Mouse (Mus musculus) ES-Bruce4 (cell line): Measurements from ENCODE around the gene Apc2. TPM values are rescaled to one million over a fixed set of nuclear protein-coding genes. Genes with fewer than 3 reads are reported as not detected.

ENCODE experiments used
- H3K27ac ChIP-seq: 2 replicates; pipeline ENCODE4 v1.5.1; 2012; ENCODE audit warnings: low read length, inconsistent platforms; ENCODE audit not compliant: insufficient read depth
- H3K27me3 ChIP-seq: 2 replicates; pipeline ENCODE4 v1.6.1; 2012; ENCODE audit warnings: mild to moderate bottlenecking, low read length, inconsistent platforms; ENCODE audit not compliant: control insufficient read depth, poor library complexity, insufficient read depth, severe bottlenecking
- H3K36me3 ChIP-seq: 2 replicates; pipeline ENCODE4 v1.6.1; 2012; ENCODE audit warnings: inconsistent platforms, mild to moderate bottlenecking, low read length, moderate library complexity; ENCODE audit not compliant: control insufficient read depth, poor library complexity, insufficient read depth, severe bottlenecking
- H3K4me1 ChIP-seq: one replicate; pipeline ENCODE4 v1.8.1; 2011; ENCODE audit warnings: low read length; ENCODE audit not compliant: control insufficient read depth, insufficient read depth
- H3K4me3 ChIP-seq: 2 replicates; pipeline ENCODE4 v1.5.1; 2011; ENCODE audit warnings: low read depth, mild to moderate bottlenecking, low read length
- H3K9ac ChIP-seq: 2 replicates; pipeline ENCODE4 v1.6.1; 2012; ENCODE audit warnings: low read depth, mild to moderate bottlenecking, inconsistent platforms; ENCODE audit not compliant: poor library complexity, severe bottlenecking
- H3K9me3 ChIP-seq: replicated peaks from 2 replicates; pipeline ENCODE4 v1.6.1; 2012; ENCODE audit warnings: mild to moderate bottlenecking, low read length, inconsistent platforms; ENCODE audit not compliant: control insufficient read depth, poor library complexity, insufficient read depth, severe bottlenecking
- CTCF ChIP-seq: IDR thresholded peaks from one replicate; pipeline ENCODE4 v1.8.1; 2011; ENCODE audit warnings: low read depth, low read length
- EP300 ChIP-seq: IDR thresholded peaks from 2 replicates; pipeline ENCODE4 v1.6.1; 2011; ENCODE audit warnings: low read depth, low read length; ENCODE audit not compliant: insufficient read depth
- POLR2A ChIP-seq: IDR thresholded peaks from one replicate; pipeline ENCODE4 v1.8.1; 2011; ENCODE audit warnings: low read length; ENCODE audit not compliant: insufficient read depth
- polyA plus RNA-seq: library from polyadenylated mRNA; stranded (reverse); fragments of >200 nt; gene quantifications from 2 replicates; pipeline ENCODE4 v1.2.4, GENCODE M21; 2011; ENCODE audit warnings: low read depth; ENCODE audit not compliant: missing spikeins, insufficient read depth, insufficient read length

Apc2 gene
- polyA plus RNA-seq, 1 experiment, result 3.8 TPM

DNA sequence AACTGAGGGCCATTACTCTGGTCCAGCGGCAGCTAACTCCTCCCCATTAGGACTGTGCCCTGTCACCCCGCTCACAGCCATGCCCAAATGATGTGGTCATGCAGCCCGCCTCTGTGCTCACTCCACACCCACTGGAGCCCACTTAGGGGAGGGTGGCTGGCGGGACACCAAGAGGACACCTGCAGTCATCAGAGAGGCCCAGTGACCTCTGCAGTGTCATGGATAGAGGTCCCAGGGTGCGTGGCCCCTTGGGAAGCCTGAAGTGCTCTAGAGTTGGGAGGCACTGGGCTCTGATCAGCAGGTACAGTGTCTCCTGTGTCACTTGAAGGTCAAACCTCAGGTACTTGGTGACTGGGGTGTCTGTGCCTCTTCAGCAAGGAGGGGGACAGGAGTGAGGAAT is 1.0 kb downstream of the Apc2 start:
- peaks cover 25% of the 10 kb centered on the region for H3K36me3 ChIP-seq
- peaks cover 3% of the 10 kb centered on the region for H3K4me1 ChIP-seq
- H3K27ac ChIP-seq, result no peak overlapping the region
- no peak overlapping the region for H3K9ac ChIP-seq
- peak overlapping the region; percentile 9 for H3K4me3 ChIP-seq
- no peak for TF ChIP-seq EP300
- TF ChIP-seq POLR2A, result no peak
- TF ChIP-seq CTCF, result no peak
- no peaks in the 10 kb centered on the region for H3K9me3 ChIP-seq
- no peaks in the 10 kb centered on the region for H3K27me3 ChIP-seq

DNA sequence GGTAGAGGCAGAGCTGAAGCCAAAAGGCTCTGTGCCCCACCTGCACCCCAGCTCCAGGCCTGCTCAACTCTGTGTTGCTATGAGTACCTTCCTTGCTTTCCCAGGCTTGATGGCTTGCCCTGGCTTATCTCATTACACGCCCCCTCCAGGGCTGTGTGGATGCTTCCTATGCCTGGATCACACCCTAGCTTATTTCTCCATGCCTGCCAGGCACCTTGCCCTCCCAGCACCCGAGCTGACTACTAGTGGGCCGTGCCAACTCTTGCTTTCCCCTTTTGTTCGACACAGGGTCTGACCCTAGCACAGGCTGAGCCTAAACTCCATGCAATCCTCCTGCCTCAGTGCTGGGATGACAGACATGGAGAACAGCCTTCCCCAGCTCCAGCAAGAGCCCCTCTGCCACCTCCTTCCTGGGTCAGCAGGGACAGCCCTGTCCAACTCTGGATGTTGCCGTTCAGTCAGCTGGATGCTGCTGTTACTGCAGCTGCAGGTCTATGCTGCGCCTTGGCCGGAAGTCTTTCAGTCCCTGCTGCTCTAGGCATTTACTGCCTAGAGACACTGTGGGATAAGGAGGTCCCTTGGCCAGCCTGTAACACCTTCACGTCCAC is 1.9 kb downstream of the Apc2 start:
- Histone ChIP-seq H3K27ac (no peak overlapping the region), H3K4me3 (no peak overlapping the region), H3K4me1 (peaks cover 3% of the 10 kb centered on the region), H3K9ac (no peak overlapping the region), H3K9me3 (no peaks in the 10 kb centered on the region), H3K27me3 (no peaks in the 10 kb centered on the region), H3K36me3 (peaks cover 24% of the 10 kb centered on the region)
- no peak for TF ChIP-seq CTCF

DNA sequence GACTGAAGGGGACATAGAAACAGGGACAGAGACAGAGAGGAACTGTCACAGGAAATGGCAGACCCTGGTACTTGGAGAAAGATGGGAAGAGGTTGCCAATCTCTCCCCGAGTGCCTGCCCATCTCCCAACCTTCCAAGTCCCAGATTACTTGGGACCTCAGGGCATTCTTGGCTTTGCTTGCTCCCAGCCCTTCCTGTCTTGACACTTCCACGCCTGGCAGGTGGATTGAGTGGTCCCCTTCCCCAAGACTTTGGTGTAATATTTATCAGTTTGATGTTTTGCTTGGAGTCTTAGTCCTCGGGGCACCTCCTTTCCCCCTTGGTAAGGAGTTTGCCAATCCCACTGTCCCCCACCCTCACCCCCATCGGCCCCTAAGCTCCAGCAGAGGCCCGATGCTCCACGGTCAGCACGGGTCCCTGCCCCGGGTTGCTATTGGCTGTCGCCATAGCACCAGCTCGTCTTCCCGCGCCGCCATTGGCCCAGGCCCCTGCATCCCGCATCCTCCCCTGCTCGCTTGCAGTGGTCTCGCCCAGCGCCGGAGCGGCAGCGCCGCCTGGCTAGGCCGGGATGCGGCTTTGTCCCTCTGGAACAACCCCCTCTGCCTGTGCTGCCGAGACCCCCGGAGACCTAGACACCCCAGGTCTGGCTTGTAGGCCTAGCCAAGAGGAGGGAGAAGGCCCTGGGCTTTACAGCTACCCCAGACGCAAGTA is 2.9 kb downstream of the Apc2 start:
- H3K36me3 ChIP-seq, result peaks cover 13% of the 10 kb centered on the region
- peaks cover 3% of the 10 kb centered on the region for H3K4me1 ChIP-seq
- no peak for TF ChIP-seq CTCF
- no peak for TF ChIP-seq EP300
- TF ChIP-seq POLR2A, result no peak
- H3K27ac ChIP-seq, result no peak overlapping the region
- no peaks in the 10 kb centered on the region for H3K27me3 ChIP-seq
- H3K4me3 ChIP-seq, result peak overlapping the region; percentile 49
- no peaks in the 10 kb centered on the region for H3K9me3 ChIP-seq
- no peak overlapping the region for H3K9ac ChIP-seq

DNA sequence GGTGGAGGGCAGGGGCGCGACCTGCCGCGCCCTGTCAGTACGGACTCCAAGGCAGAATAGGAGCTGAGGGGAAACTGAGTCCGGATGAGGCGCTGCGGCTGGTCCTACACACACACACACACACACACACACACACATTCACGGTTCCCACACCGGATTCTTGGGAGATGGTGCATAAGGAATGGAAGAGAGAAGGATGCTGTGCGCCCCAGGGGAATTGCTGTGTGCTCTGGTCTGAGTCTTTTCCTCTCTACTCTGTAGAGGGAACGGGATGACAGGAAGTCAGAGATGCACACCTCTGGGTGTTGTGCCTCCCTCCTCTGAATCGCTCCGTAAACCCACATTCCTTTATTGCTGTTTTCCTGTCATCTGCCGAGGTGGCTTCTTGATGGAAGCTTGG is 3.5 kb downstream of the Apc2 start:
- H3K4me3 ChIP-seq, result peak overlapping the region; percentile 49
- H3K4me1 ChIP-seq, result peaks cover 3% of the 10 kb centered on the region
- peaks cover 8% of the 10 kb centered on the region for H3K36me3 ChIP-seq
- H3K27me3 ChIP-seq, result no peaks in the 10 kb centered on the region
- no peak overlapping the region for H3K9ac ChIP-seq
- no peak overlapping the region for H3K27ac ChIP-seq
- H3K9me3 ChIP-seq, result no peaks in the 10 kb centered on the region
- TF ChIP-seq CTCF (no peak), EP300 (no peak), POLR2A (no peak)

DNA sequence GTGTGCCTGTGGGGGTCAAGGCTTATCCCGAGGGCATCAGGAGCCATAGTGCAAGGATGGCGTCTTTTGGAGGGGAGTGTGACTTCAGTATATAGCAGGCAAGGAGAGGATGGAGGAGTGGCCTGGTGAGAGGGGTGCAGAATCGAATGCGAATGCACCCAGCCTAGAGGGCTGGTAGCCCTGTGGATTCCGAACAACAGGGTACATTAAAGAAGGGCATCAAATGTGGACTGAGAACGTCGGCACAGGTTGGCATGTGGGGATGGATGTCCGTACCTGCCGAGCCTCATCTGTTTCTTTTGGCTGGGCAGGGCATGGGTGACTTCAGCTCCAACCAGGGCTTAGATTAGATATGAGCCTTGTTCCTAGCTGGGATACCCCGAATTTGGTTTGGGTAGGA is 4.0 kb downstream of the Apc2 start:
- peaks cover 3% of the 10 kb centered on the region for H3K4me1 ChIP-seq
- H3K9ac ChIP-seq, result no peak overlapping the region
- TF ChIP-seq EP300, result no peak
- no peak for TF ChIP-seq CTCF
- TF ChIP-seq POLR2A, result no peak
- no peaks in the 10 kb centered on the region for H3K9me3 ChIP-seq
- H3K27ac ChIP-seq, result no peak overlapping the region
- no peaks in the 10 kb centered on the region for H3K27me3 ChIP-seq
- no peak overlapping the region for H3K4me3 ChIP-seq
- H3K36me3 ChIP-seq, result peaks cover 2% of the 10 kb centered on the region

DNA sequence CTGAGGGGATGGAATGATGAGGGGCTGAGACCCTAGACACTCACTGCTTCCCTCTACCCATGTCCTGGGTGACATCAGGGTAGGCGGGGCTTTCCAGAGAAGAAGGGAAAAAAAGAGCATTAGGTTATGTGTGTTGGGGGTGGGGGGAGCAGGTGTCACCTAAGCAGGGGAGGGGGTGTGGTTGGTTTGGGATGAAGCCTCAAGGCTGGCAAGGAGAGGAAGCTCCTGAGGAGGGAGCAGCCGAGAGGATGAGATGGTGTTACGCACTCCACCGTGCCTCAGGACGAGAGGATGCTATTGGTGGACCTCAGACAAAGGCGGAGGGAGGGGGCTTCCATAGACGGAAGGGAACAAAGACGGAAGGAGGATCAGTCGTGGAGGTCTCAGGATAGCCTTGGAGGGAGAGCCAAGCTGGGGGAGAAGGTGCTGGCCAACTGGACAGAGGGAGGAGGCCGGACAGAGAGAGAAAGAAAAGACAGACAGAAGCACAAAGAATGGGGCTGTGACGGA is 5.0 kb downstream of the Apc2 start:
- Histone ChIP-seq H3K27me3 (no peaks in the 10 kb centered on the region), H3K27ac (no peak overlapping the region), H3K36me3 (no peaks in the 10 kb centered on the region), H3K4me3 (no peak overlapping the region), H3K9ac (no peak overlapping the region), H3K4me1 (peaks cover 2% of the 10 kb centered on the region), H3K9me3 (no peaks in the 10 kb centered on the region)
- TF ChIP-seq CTCF (no peak), EP300 (no peak), POLR2A (no peak)
